Mouse (Mus musculus): ENCODE results near the gene H1f0. TPM values are rescaled to one million over a fixed set of nuclear protein-coding genes. Genes with fewer than 3 reads are reported as not detected.

The H1f0 gene
- polyA plus RNA-seq, 1 experiment from 2014 or later = 74.8 TPM

- peaks cover 2% of the 10 kb centered on the region; the same call in 1 of the 2 replicates for H3K4me1 ChIP-seq (replicated peaks; ENCODE audit: control insufficient read depth, insufficient read depth, low read length)
- DNase-seq (ENCODE audit: low spot score) = no peak
- H3K9ac ChIP-seq = no peak overlapping the region
- H3K36me3 ChIP-seq (replicated peaks; ENCODE audit: control insufficient read depth, insufficient read depth) = peaks cover 96% of the 10 kb centered on the region
- H3K27me3 ChIP-seq (ENCODE audit: control insufficient read depth, insufficient read depth, low read length) = no peaks in the 10 kb centered on the region
- H3K9me3 ChIP-seq (ENCODE audit: control insufficient read depth, low read length) = no peaks in the 10 kb centered on the region
- no peak overlapping the region for H3K27ac ChIP-seq
- no peak overlapping the region for H3K4me3 ChIP-seq (replicated peaks; ENCODE audit: low read length)
- 93% methylated on average over 7 of the region's 7 CpGs for WGBS
- no peak overlapping the region for H3K4me2 ChIP-seq (replicated peaks)
- ATAC-seq (ENCODE audit: low FRiP score) = no peak
Observed at GRCm38 (mm10) chr15:79056601-79057000, 28.4 kb downstream of the H1f0 start.

GRCm38 (mm10) chr15:79057850-79058249 is 29.6 kb downstream of the H1f0 start:
- H3K36me3 ChIP-seq (replicated peaks; ENCODE audit: control insufficient read depth, insufficient read depth) = peaks cover 84% of the 10 kb centered on the region
- no peaks in the 10 kb centered on the region for H3K27me3 ChIP-seq (ENCODE audit: control insufficient read depth, insufficient read depth, low read length)
- H3K9me3 ChIP-seq (ENCODE audit: control insufficient read depth, low read length) = no peaks in the 10 kb centered on the region
- 86% methylated on average over 6 of the region's 6 CpGs for WGBS
- no peak overlapping the region for H3K9ac ChIP-seq
- H3K4me1 ChIP-seq (replicated peaks; ENCODE audit: control insufficient read depth, insufficient read depth, low read length) = peaks cover 5% of the 10 kb centered on the region; the same call in 1 of the 2 replicates
- no peak overlapping the region for H3K27ac ChIP-seq
- no peak overlapping the region for H3K4me3 ChIP-seq (replicated peaks; ENCODE audit: low read length)
- ATAC-seq (ENCODE audit: low FRiP score) (no peak), DNase-seq (ENCODE audit: low spot score) (no peak)
- H3K4me2 ChIP-seq (replicated peaks) = no peak overlapping the region

DNA sequence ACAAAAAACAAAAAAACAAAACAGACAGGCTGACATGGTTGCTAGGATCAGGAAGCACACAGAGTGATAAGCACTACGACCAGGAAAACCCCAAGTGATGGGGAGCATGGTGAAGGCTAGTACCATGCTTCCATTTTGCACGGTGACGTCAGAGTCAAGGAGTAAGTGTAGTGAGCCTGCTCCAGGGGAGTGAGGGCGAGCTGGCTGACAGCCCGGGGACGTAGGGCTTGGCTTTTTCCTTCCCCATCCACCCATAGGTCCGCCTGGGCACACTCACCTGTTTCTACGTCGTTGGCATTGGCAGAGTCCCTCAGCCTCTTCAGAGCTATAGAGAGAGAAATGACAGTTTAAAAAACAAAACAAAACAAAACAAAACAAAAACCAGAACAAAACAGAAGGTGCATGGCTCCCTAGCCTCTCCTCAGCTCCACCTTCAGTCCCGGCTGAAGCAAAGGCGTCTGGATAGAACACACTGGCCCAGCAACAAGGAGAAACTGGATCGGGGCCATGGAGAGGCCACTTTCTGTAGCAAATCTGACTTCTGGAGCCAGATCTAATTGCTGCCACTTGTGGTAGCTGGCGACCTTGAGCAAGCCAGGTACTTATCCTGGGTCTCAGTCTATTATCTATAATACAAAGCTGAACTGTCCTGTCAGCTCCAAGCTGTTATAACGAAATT is 32.8 kb downstream of the H1f0 start:
- Histone ChIP-seq H3K4me3 (replicated peaks; ENCODE audit: low read length) (no peak overlapping the region), H3K9me3 (ENCODE audit: control insufficient read depth, low read length) (no peaks in the 10 kb centered on the region), H3K4me1 (replicated peaks; ENCODE audit: control insufficient read depth, insufficient read depth, low read length) (peaks cover 9% of the 10 kb centered on the region; the same call in 1 of the 2 replicates), H3K27ac (no peak overlapping the region), H3K4me2 (replicated peaks) (peak overlapping the region; percentile 86), H3K27me3 (ENCODE audit: control insufficient read depth, insufficient read depth, low read length) (no peaks in the 10 kb centered on the region), H3K9ac (no peak overlapping the region), H3K36me3 (replicated peaks; ENCODE audit: control insufficient read depth, insufficient read depth) (peaks cover 52% of the 10 kb centered on the region)
- WGBS = 82% methylated on average over 14 of the region's 14 CpGs
- ATAC-seq (ENCODE audit: low FRiP score) = no peak
- DNase-seq (ENCODE audit: low spot score) = no peak

DNA sequence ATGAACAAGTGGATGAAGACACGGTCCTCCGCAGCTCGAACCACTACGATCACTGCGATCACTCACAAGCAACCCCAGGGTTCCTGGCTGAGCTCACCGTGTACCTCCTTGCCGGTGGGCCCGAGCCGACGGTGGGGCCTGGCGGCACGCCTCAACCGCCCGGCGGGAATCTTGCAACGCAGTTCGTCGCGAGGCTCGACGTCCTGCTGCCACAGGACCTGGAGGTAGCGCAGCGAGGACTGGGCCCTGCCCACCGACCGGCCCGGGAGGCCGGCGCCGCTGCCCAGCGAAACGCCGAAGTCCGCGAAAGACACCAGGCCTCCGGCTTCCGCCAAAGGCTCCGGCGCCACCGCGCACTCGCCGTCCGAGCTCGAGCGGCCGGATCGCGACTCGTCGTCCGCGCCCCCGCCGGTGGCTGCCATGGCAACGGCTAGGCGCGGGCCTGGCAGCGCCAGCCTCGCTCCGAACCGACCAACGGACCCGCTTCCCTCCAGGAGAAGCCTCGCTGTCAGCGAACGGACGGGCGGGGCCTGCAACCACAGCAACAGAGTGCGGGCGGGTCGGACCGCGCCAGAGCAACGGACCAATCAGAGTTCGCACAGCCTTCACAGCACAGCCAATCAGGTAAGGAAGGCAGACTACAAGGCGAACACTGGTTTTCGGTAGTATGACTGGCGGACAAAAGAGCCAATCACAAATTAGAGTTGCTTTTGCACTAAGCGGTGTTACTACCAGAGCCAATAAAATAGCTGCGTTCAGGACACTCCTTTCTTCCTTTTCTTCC is 34.3 kb downstream of the H1f0 start, which contains the start of gene Ankrd54:
Gene Ankrd54 (minus strand): TSS at position 518 of the 784 bp plus-strand sequence.
- H3K4me1 ChIP-seq (replicated peaks; ENCODE audit: control insufficient read depth, insufficient read depth, low read length) = peaks cover 9% of the 10 kb centered on the region; the same call in 1 of the 2 replicates
- H3K36me3 ChIP-seq (replicated peaks; ENCODE audit: control insufficient read depth, insufficient read depth) = peaks cover 38% of the 10 kb centered on the region
- WGBS = under 1% methylated on average over 58 of the region's 80 CpGs
- H3K27me3 ChIP-seq (ENCODE audit: control insufficient read depth, insufficient read depth, low read length) = no peaks in the 10 kb centered on the region
- ATAC-seq (ENCODE audit: low FRiP score) (peak; percentile 99), DNase-seq (ENCODE audit: low spot score) (peak; percentile 98)
- H3K9me3 ChIP-seq (ENCODE audit: control insufficient read depth, low read length) = no peaks in the 10 kb centered on the region
- peak within 1 kb of the TSS; percentile 86 for H3K4me2 ChIP-seq (replicated peaks)
- H3K9ac ChIP-seq = peak within 1 kb of the TSS; percentile 91
- peak within 1 kb of the TSS; percentile 98 for H3K4me3 ChIP-seq (replicated peaks; ENCODE audit: low read length)
- H3K27ac ChIP-seq = peak within 1 kb of the TSS; percentile 83

GRCm38 (mm10) chr15:79063160-79063740 is 35.0 kb downstream of the H1f0 start:
- H3K4me3 ChIP-seq (replicated peaks; ENCODE audit: low read length) = peak overlapping the region; percentile 26
- H3K27ac ChIP-seq = no peak overlapping the region
- DNase-seq (ENCODE audit: low spot score) (no peak), ATAC-seq (ENCODE audit: low FRiP score) (no peak)
- no peaks in the 10 kb centered on the region for H3K27me3 ChIP-seq (ENCODE audit: control insufficient read depth, insufficient read depth, low read length)
- WGBS = 11% methylated on average over 14 of the region's 14 CpGs
- H3K9ac ChIP-seq = peak overlapping the region; percentile 50
- peaks cover 9% of the 10 kb centered on the region; the same call in 1 of the 2 replicates for H3K4me1 ChIP-seq (replicated peaks; ENCODE audit: control insufficient read depth, insufficient read depth, low read length)
- H3K9me3 ChIP-seq (ENCODE audit: control insufficient read depth, low read length) = no peaks in the 10 kb centered on the region
- H3K4me2 ChIP-seq (replicated peaks) = peak overlapping the region; percentile 54
- H3K36me3 ChIP-seq (replicated peaks; ENCODE audit: control insufficient read depth, insufficient read depth) = peaks cover 31% of the 10 kb centered on the region

DNA sequence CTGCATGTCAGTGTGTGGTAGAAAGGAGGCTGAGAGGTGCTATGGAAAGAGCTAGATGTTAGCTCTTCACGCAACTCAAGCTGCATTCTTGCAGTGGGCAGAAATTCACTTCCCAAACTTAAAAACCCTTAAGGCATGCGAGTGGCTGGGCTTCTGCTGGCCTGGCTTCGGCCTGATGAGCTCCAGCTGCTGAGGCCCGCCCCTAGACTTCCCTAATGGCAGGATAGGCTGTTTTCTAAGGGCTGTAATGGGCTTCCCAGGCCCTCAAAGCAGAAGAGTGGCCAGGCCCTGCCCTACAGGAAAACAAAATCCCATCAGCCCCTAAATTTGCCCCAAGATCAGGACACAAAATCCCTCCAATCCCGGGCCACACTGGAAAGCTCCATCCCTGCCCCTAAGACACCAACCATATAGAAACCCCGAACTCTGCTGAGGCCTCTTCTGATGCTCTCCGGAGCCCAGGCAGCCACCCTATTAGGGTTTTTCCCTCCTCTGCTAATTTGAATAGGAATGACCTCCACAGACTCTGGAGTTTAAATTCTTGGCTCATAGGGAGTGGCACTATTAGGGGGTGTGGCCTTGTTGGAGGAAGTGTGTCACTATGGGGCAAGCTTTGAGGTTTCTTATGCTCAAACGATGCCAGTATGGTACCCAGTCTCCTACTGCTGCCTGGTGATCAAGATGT is 37.0 kb downstream of the H1f0 start:
- Histone ChIP-seq H3K4me2 (replicated peaks) (no peak overlapping the region), H3K9ac (no peak overlapping the region), H3K4me3 (replicated peaks; ENCODE audit: low read length) (no peak overlapping the region), H3K9me3 (ENCODE audit: control insufficient read depth, low read length) (no peaks in the 10 kb centered on the region), H3K27ac (no peak overlapping the region), H3K36me3 (replicated peaks; ENCODE audit: control insufficient read depth, insufficient read depth) (peaks cover 11% of the 10 kb centered on the region), H3K4me1 (replicated peaks; ENCODE audit: control insufficient read depth, insufficient read depth, low read length) (peaks cover 9% of the 10 kb centered on the region; the same call in 1 of the 2 replicates), H3K27me3 (ENCODE audit: control insufficient read depth, insufficient read depth, low read length) (no peaks in the 10 kb centered on the region)
- ATAC-seq (ENCODE audit: low FRiP score) (no peak), DNase-seq (ENCODE audit: low spot score) (no peak)
- WGBS = 76% methylated on average over 8 of the region's 8 CpGs

DNA sequence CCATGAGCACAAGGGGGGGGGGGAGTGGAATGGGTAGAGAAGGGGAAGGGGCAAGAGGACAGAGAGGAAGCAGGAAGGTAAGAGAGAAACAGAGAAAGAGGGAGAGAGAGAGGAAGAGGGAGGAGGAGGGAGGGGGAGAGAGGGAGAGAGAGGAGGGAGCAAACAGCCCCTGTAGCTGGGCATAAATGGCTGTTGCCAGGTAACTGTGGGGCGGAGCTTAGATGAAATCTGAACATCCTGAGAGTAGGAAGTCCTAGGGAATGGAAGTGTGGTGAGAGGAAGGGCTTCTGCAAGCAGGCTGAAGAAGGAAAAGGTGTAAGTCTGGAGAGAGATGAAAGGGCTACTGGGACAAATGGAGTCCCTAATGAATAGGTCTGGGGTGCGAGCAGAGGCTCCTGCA is 38.0 kb downstream of the H1f0 start:
- ATAC-seq (ENCODE audit: low FRiP score) (no peak), DNase-seq (ENCODE audit: low spot score) (no peak)

DNA sequence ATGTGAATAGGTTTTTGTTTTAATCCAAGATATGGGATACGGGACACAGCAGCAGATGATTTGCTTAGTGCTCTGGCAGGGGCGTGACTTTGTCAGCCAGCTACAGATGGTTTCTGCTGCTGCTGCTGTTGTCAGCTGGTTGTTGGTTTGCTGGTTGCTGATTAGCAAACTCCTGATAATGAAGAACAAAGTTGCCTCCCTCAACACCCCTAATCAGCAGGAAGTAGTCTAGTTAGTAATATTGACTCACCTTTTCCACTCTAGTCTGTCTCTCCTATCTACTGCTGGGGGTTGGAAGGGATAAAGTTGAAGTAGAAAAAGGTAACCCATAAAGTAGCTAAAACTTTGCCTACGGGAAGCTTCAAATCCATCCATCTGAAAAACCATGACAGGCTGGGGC is 39.4 kb downstream of the H1f0 start:
- WGBS = 82% methylated on average over 3 of the region's 3 CpGs
- H3K36me3 ChIP-seq (replicated peaks; ENCODE audit: control insufficient read depth, insufficient read depth) = no peaks in the 10 kb centered on the region
- ATAC-seq (ENCODE audit: low FRiP score) = no peak
- DNase-seq (ENCODE audit: low spot score) = no peak
- H3K9ac ChIP-seq = no peak overlapping the region
- H3K4me3 ChIP-seq (replicated peaks; ENCODE audit: low read length) = no peak overlapping the region
- H3K4me1 ChIP-seq (replicated peaks; ENCODE audit: control insufficient read depth, insufficient read depth, low read length) = 0 out of 2 replicates have a peak, but pooled peaks cover 4% of the 10 kb centered on the region
- no peak overlapping the region for H3K4me2 ChIP-seq (replicated peaks)
- no peaks in the 10 kb centered on the region for H3K27me3 ChIP-seq (ENCODE audit: control insufficient read depth, insufficient read depth, low read length)
- no peaks in the 10 kb centered on the region for H3K9me3 ChIP-seq (ENCODE audit: control insufficient read depth, low read length)
- H3K27ac ChIP-seq = no peak overlapping the region

More for the DNA sequence above, 38.0 kb downstream of the H1f0 start:
- Histone ChIP-seq H3K27ac (no peak overlapping the region), H3K36me3 (replicated peaks; ENCODE audit: control insufficient read depth, insufficient read depth) (0 out of 2 replicates have a peak, but pooled peaks cover under 1% of the 10 kb centered on the region), H3K4me1 (replicated peaks; ENCODE audit: control insufficient read depth, insufficient read depth, low read length) (peaks cover 9% of the 10 kb centered on the region; the same call in 1 of the 2 replicates), H3K9me3 (ENCODE audit: control insufficient read depth, low read length) (no peaks in the 10 kb centered on the region), H3K9ac (no peak overlapping the region), H3K4me2 (replicated peaks) (no peak overlapping the region), H3K27me3 (ENCODE audit: control insufficient read depth, insufficient read depth, low read length) (no peaks in the 10 kb centered on the region), H3K4me3 (replicated peaks; ENCODE audit: low read length) (no peak overlapping the region)
- WGBS = 55% methylated on average over 2 of the region's 2 CpGs

All from hindbrain, embryonic 14.5 days (tissue).